Mouse (Mus musculus) left cerebral cortex, adult 9 months (tissue): ENCODE data around the gene Vti1b.
"Not testable (repeated sequence)": the region's sequence is repeated elsewhere in the genome, so short reads cannot be mapped to it uniquely, and the experiment has no call there.

Source experiments
- DNase-seq, 2 experiments: peaks; one replicate each; pipeline ENCODE4 v3.0.0; 2022; ENCODE audit warnings: low spot score in 2 of 2

Gene Vti1b

GRCm38 (mm10) chr12:79172019-79172941 lies at the start of gene Vti1b:
Gene Vti1b (minus strand): TSS chr12:79172667.
- DNase-seq = peak; percentile 84 to 91

- DNase-seq = no peak
Observed at GRCm38 (mm10) chr12:79217511-79217910, 45.0 kb upstream of the Vti1b start.

GRCm38 (mm10) chr12:79211447-79211846 lies 39.0 kb upstream of the Vti1b start:
- DNase-seq = no peak

- DNase-seq = peak in 1 of 2 experiments; percentile 37
Observed at GRCm38 (mm10) chr12:79208703-79209464, 36.4 kb upstream of the Vti1b start, which contains the start of gene Rdh12. Gene Rdh12 (plus strand): TSS chr12:79208914.

- DNase-seq = no peak
Observed at GRCm38 (mm10) chr12:79201882-79202281, 29.4 kb upstream of the Vti1b start.

GRCm38 (mm10) chr12:79197105-79197504 lies 24.6 kb upstream of the Vti1b start:
- no peak for DNase-seq

- DNase-seq = peak; percentile 35 to 76
Observed at GRCm38 (mm10) chr12:79193441-79193840, 21.0 kb upstream of the Vti1b start.

GRCm38 (mm10) chr12:79192193-79192592 lies 19.7 kb upstream of the Vti1b start, which contains the start of gene Rdh11:
Gene Rdh11 (minus strand): TSS chr12:79192293.
- no peak for DNase-seq

- DNase-seq = peak in 1 of 2 experiments; percentile 73
Observed at GRCm38 (mm10) chr12:79191701-79192100, 19.2 kb upstream of the Vti1b start.

- peak; percentile 43 to 72 for DNase-seq
Observed at GRCm38 (mm10) chr12:79190931-79191673, 18.6 kb upstream of the Vti1b start.

- DNase-seq = not testable (repeated sequence)
Observed at GRCm38 (mm10) chr12:79185160-79185559, 12.7 kb upstream of the Vti1b start.

GRCm38 (mm10) chr12:79175998-79176397 lies 3.5 kb upstream of the Vti1b start:
- DNase-seq = no peak

GRCm38 (mm10) chr12:79173721-79174120 lies 1.3 kb upstream of the Vti1b start:
- DNase-seq = no peak

- DNase-seq = peak in 1 of 2 experiments; percentile 29
Observed at GRCm38 (mm10) chr12:79171269-79171995, 1.0 kb downstream of the Vti1b start.

- peak in 1 of 2 experiments; percentile 27 for DNase-seq
Observed at GRCm38 (mm10) chr12:79170421-79170820, 2.0 kb downstream of the Vti1b start.

GRCm38 (mm10) chr12:79169173-79169572 lies 3.3 kb downstream of the Vti1b start:
- no peak for DNase-seq

GRCm38 (mm10) chr12:79162876-79163275 lies 9.6 kb downstream of the Vti1b start:
- DNase-seq = no peak

- DNase-seq = no peak
Observed at GRCm38 (mm10) chr12:79149653-79150052, 22.8 kb downstream of the Vti1b start.

- DNase-seq = no peak
Observed at GRCm38 (mm10) chr12:79141384-79141783, 31.1 kb downstream of the Vti1b start.

GRCm38 (mm10) chr12:79140811-79141210 lies 31.7 kb downstream of the Vti1b start:
- DNase-seq = no peak

GRCm38 (mm10) chr12:79139417-79139816 lies 33.0 kb downstream of the Vti1b start:
- no peak for DNase-seq
